Mouse (Mus musculus) ovary, postnatal 36 days (tissue): ENCODE results near the gene Zfp287.
"Not testable (repeated sequence)": the region's sequence is repeated elsewhere in the genome, so short reads cannot be mapped to it uniquely, and the experiment has no call there.

ENCODE experiments used
- DNase-seq: peaks from one replicate; pipeline ENCODE4 v3.0.0; 2022; ENCODE audit warnings: low spot score, mixed read lengths

Gene Zfp287

GRCm38 (mm10) chr11:62731311-62732021, at the start of gene Zfp287:
Gene Zfp287, minus strand, starts transcription at chr11:62731905.
- peak; percentile 82 for DNase-seq

DNA sequence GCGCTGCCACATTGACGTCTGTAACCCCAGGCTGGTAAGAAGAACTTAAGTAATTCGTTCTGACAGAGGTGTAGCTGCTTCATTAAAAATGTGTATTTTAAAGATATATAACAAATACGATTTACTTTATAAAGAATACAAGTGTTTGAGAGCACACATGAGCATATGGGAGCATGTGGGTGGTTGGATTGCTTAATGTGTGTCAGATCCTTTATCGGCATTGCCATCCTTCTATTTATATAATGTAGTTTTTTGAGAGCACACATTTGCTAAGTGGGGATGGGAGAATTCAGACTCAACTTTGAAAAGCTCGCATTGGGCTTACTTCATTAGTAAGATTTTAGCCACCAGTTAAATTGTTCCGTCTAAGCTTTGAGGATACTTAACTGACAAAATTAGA, 44.8 kb upstream of the Zfp287 start:
- no peak for DNase-seq

- no peak for DNase-seq
Measured at GRCm38 (mm10) chr11:62760755-62761457, 29.2 kb upstream of the Zfp287 start.

- DNase-seq: no peak
Measured at GRCm38 (mm10) chr11:62758491-62758890, 26.8 kb upstream of the Zfp287 start.

DNA sequence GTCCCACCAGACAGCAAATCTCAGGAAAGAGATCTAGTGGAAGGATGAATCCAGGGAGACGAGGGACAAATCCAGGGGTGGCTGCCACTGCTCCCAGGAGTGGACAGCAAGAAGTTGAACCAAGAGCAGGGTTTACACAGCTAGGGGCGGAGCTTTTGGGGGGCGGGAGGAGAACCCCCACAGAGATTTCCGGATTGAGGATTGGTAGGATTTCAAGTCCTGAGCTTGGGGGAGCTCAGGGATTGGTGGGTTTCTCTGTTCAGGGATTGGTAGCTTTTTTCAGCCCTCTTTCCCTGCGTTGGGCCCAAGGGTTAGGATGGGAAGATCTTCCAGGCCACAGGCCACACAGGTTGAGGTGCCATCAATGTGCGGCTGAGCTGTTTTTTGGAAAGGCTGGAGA, 26.2 kb upstream of the Zfp287 start:
- no peak for DNase-seq

GRCm38 (mm10) chr11:62757143-62757507, 25.4 kb upstream of the Zfp287 start:
- no peak for DNase-seq

DNA sequence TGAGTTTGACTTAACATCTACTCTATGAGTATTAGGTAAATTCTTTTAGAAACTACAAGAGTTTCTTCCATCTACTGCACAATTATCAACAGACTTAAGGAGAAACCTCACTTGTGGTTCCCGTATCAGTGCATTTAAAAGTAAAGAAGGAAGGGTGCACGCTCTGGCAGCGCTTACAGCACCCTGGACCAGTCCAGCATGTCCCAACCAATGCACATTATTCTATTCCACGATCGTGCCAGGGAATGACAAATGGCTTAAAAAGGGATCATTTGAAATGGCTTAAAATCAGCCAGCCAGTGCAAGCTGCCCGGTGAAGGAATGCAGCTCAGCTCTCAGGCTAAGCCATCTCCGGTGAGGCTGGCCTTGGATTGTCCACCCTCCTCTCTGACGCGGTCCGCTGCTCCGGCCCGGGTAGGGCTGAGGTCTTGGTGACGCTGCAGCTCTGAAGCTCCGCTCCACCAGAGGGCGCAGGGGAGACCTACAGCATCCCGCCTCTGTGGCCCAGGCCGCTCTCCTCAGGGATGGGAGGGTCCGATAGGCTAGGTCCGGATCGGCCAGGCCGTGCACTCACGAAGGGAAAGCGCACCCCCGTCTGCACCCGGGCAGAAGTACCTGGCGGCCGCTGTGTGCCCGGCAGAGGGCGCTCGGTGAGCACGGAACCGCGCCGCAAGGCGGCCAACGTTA, 24.9 kb upstream of the Zfp287 start:
- DNase-seq: peak; percentile 96

GRCm38 (mm10) chr11:62752780-62753179, 21.1 kb upstream of the Zfp287 start, which contains the start of gene Gm10428:
Gene Gm10428, plus strand, starts transcription at chr11:62753100.
- no peak for DNase-seq

DNA sequence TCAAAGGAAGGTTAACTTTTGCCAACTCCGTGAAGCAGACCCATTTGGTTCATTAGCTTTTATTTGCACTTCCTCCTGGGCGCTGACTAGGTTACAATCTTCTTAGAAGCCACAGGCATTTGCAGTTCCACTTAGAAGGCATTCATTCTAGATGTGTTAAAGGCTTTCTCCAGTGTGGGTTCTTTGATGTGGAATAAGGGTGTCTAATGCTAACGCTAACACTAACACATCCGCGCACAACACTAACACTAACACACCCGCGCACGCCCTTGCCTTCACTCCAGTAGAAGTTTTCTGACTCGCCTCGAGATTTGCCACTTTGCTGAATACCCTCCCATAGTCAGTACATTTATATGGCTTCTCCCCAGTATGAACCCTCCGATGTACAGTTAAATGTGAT, 20.5 kb upstream of the Zfp287 start:
- DNase-seq: no peak

DNA sequence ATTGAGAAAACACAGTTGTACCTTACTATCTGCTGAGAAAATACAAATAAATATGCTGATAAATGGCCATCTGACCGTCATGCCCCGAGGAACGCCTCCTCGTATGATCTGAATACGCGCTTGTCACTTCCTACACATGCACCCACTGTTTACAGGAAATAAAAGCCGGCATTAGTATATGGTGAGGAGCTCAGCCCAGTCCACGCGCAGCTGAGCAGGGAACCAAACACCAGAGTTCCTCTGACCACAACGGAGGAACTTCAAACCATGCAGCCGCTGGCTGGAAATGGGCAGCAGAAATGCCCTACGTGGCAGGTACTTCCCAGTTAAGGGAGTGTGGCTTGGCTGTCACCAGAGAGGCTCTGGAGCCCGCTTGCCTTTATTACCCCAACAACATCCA, 17.7 kb upstream of the Zfp287 start:
- not testable (repeated sequence) for DNase-seq

DNA sequence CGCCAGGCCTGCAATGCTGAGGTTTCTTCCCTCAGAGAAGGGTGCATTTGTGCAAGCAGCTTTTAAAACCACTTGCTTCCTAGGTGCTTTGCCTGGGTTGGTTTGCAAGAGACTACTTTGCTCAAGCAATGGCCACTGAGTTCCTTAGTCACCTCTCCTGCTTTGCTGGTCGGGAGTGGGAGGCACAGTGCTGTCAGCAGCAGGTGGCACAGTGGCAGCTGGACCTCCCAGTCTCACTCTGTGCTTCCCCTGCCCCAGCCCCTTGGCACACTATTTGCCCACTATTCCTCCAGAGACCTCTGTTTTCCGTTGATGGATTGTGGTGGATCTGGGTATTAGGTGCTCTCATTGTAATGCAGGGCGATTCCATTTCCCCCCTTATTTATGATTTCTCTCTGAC, 16.4 kb upstream of the Zfp287 start:
- no peak for DNase-seq

DNA sequence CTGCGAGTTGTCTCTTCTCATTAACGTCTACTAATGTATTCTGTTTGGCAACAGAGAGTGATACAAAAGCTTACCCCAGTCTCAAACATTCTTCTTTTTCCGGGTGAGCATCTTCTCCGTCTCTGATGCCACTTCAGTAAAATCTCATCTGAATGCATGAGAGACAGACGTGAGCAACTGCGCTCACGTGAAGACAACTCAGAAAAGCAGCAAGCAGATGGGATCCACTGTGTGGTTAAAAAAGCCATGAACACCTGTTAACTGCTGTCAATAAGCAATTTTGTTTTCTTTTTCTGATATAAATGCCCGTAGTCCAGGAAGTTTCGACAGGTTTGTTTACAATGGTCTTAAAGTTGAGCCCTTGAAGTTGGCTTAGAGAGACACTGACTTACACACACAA, 15.5 kb upstream of the Zfp287 start:
- DNase-seq: no peak

- DNase-seq: peak; percentile 55
Measured at GRCm38 (mm10) chr11:62746001-62746533, 14.4 kb upstream of the Zfp287 start.

DNA sequence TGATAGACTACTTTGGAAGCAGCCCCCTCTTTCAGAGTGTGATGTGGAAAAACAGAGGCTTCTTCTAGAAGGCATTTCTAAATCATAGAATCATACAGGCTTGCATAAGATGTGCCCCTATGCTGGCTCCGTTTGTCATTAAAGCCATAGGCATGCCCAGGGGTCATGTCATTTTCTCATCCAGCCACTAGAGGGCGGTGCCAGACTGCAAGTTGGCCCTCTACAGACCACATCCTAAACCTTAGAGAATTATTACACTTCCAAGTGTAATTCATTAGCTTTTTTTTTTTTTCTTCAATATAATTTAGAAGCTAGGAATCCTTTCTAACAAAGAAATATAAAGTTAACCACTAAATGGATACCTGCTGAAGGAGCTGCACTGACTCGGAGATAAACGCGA, 12.4 kb upstream of the Zfp287 start:
- DNase-seq: peak; percentile 58

DNA sequence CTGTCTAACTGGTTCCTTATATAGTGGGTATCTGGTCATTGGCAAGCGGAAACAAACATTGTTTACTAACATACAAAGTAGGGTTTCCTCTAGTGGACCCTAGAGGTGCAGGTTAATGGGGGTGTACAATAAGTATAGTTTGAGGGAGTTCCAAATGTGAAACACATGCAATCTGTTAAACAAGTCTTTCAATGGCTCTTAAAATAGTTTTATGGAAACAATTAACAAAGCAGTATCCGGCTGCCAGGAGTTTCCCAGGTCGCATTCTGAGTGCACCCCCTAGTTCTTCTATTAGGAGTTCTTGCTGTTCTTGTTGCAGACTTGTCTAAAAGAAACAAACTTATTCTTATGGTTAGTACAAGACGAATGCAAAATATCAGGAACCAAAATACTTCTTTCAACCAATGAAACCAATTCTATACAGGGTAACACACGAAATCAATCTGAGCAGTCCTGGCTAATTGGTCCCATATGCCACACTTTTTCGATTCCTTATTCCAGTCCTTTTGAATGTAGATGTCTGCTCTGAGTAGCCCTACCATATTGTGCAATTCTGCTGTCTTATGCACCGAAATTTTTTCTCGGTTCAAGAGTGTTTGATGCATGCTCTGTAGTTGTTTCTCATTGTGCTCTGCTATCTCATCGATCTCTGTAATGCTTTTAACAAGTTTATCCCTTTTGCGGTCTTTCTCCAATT, 10.7 kb upstream of the Zfp287 start:
- DNase-seq: no peak

DNA sequence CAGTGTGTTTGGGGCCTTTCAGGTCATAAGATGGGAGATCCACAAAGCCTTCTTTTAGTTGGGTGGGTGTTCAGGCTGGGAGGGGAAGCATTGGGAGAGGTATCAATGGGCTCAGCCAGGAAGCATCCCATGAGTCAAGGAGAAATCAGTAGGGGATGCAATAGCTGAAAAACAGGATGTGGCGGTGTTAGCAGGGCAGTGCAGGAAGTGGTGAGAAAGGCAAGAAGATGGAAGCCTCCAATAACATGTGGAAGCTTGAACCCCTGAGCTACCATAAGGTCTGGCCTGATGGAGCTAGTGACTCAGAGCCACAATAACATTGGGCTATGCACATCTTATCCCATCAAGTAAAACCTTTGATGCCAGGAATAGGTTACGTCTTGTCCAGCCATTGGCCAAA, 9.5 kb upstream of the Zfp287 start:
- no peak for DNase-seq

GRCm38 (mm10) chr11:62732665-62733064, 960 bp upstream of the Zfp287 start:
- no peak for DNase-seq

DNA sequence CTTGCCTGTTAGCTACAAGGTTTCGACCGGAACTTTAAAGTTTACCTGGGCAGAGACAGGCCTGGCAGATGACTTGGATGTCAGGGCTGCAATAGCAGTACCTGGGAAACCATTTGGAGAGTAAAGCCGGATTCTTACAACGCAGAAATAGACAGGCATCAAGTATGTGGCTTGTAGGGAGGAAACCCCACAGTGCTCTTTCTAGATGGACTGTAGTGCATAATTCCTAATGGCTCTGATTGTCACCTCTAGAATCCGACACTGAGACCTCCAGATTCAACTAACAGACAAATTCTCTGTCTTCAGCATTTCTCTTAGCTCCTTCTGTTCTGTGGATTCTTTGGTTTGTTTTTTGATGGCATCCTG, 300 bp upstream of the Zfp287 start:
- no peak for DNase-seq

GRCm38 (mm10) chr11:62728276-62728675, 3.4 kb downstream of the Zfp287 start:
- no peak for DNase-seq

DNA sequence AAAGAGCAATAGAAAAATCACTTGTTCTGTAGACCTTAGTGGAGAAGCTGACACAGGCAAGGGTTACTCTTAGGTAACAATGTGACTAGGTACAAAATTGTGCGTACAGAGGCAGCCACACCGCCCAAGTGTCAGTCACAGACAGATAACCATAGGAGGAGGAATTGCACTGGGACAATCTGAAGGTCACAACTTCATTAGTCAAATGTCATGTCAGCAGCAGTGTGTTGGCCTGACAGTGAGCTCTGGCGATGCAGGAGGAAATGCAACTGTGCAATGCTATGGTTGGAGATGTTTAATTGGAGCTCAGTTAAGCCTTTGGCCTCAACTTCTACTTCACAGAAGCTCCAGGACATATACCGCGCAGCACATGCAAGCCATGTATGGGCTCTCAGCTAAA, 21.0 kb downstream of the Zfp287 start:
- DNase-seq: no peak

- no peak for DNase-seq
Measured at GRCm38 (mm10) chr11:62708252-62708651, 23.5 kb downstream of the Zfp287 start.

GRCm38 (mm10) chr11:62706141-62706540, 25.6 kb downstream of the Zfp287 start:
- no peak for DNase-seq
